ENCODE assay signal across 8 mouse cellular contexts in the genomic region with DNA sequence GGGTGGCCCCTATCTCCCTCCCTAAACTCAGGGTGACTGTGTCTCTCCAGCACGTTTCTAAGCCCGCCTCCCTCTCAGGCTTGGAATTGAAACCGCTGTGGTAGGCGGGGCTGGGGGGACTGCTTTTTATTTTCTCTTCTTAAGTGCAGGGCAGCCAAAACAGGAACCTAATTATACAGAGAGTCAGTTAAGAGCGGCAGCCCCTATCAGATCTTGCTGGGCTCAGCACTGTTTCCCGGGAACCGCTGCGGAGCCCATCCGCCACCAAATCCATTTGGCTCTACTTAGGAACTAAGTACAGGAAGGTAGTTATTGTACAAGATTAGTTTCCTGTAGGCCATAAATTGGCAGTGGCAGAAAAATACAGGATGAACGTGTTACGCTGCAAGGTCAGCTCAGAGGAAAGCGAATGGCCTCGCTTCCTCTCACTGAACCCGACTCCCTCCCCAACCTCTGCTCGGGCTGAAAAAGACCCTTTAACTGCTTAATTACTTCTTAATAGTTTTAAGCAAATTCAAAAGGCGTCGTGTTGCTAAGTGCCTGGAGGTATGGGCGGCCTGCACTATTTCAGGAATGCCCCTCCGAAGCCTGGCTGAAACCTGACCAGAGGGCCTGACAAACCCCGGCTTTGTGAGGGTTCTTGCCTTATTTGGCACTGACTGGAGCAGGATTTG.
DNase-seq lines count a peak whose midpoint lies in the region; ATAC-seq and TF ChIP-seq lines count a peak whose summit lies in the region.

No protein-coding gene starts in this region.

- peak overlapping the region; percentile 33 for H3K4me2 ChIP-seq in forebrain, embryonic 15.5 days (replicated peaks)
- peak overlapping the region; percentile 29 for H3K4me2 ChIP-seq in hindbrain, embryonic 13.5 days
- H3K4me2 ChIP-seq in limb, embryonic 13.5 days (replicated peaks): peak overlapping the region; percentile 53
- H3K4me2 ChIP-seq in midbrain, embryonic 13.5 days (replicated peaks): peak overlapping the region; percentile 29

- no peak overlapping the region; the same call in 1 of the 2 replicates for H3K9ac ChIP-seq in forebrain, embryonic 15.5 days (replicated peaks)
- H3K9ac ChIP-seq in hindbrain, embryonic 13.5 days: 0 out of 2 replicates have a peak overlapping the region, but pooled peaks have one; percentile 6
- H3K9ac ChIP-seq in limb, embryonic 13.5 days: peak overlapping the region; percentile 45; the same call in 1 of the 2 replicates
- no peak overlapping the region for H3K9ac ChIP-seq in midbrain, embryonic 13.5 days (replicated peaks)

- TF ChIP-seq CTCF in layer of hippocampus, adult 2 months (conservative IDR thresholded peaks at IDR 0.05): no peak

- H3K27ac ChIP-seq in layer of hippocampus, adult 2 months: peak overlapping the region; percentile 65
- H3K27ac ChIP-seq in forebrain, embryonic 15.5 days (replicated peaks): peak overlapping the region; percentile 69
- peak overlapping the region; percentile 75 for H3K27ac ChIP-seq in hindbrain, embryonic 13.5 days
- peak overlapping the region; percentile 97 for H3K27ac ChIP-seq in limb, embryonic 13.5 days
- H3K27ac ChIP-seq in midbrain, embryonic 13.5 days: peak overlapping the region; percentile 15; the same call in 1 of the 2 replicates

- H3K4me3 ChIP-seq in layer of hippocampus, adult 2 months: peak overlapping the region; percentile 3; the same call in 1 of the 2 replicates
- H3K4me3 ChIP-seq in forebrain, embryonic 15.5 days: peak overlapping the region; percentile 10; the same call in 1 of the 2 replicates
- H3K4me3 ChIP-seq in hindbrain, embryonic 13.5 days: no peak overlapping the region
- H3K4me3 ChIP-seq in limb, embryonic 13.5 days: no peak overlapping the region
- H3K4me3 ChIP-seq in midbrain, embryonic 13.5 days (replicated peaks): no peak overlapping the region

- DNase-seq in layer of hippocampus, adult 2 months (ENCODE audit: low spot score in 2 of 2): no peak
- no peak for DNase-seq in layer of hippocampus, adult 8-10 months (ENCODE audit: low spot score in 2 of 2)
- peak; percentile 30 for DNase-seq in adrenal gland, adult 8-10 months
- DNase-seq in thymus, postnatal 36 days: peak; percentile 29 to 30

- WGBS in forebrain, embryonic 15.5 days: 2% methylated on average over 20 of the region's 20 CpGs
- WGBS in hindbrain, embryonic 13.5 days: 2% methylated on average over 20 of the region's 20 CpGs
- under 1% methylated on average over 20 of the region's 20 CpGs for whole genome bisulfite sequencing in limb, embryonic 13.5 days
- WGBS in midbrain, embryonic 13.5 days: 2% methylated on average over 20 of the region's 20 CpGs

- no peaks in the 10 kb centered on the region for H3K36me3 ChIP-seq in forebrain, embryonic 15.5 days
- no peaks in the 10 kb centered on the region for H3K36me3 ChIP-seq in hindbrain, embryonic 13.5 days
- H3K36me3 ChIP-seq in limb, embryonic 13.5 days: no peaks in the 10 kb centered on the region
- no peaks in the 10 kb centered on the region for H3K36me3 ChIP-seq in midbrain, embryonic 13.5 days

- H3K27me3 ChIP-seq in forebrain, embryonic 15.5 days: no peaks in the 10 kb centered on the region
- peaks cover 25% of the 10 kb centered on the region for H3K27me3 ChIP-seq in hindbrain, embryonic 13.5 days
- H3K27me3 ChIP-seq in limb, embryonic 13.5 days: 0 out of 2 replicates have a peak, but pooled peaks cover 2% of the 10 kb centered on the region
- peaks cover 26% of the 10 kb centered on the region; the same call in 1 of the 2 replicates for H3K27me3 ChIP-seq in midbrain, embryonic 13.5 days

- peak; percentile 51 for ATAC-seq in forebrain, embryonic 15.5 days (replicated peaks)
- ATAC-seq in hindbrain, embryonic 13.5 days (ENCODE audit: low FRiP score): peak; percentile 18; the same call in 1 of the 2 replicates
- peak; percentile 55 for ATAC-seq in limb, embryonic 13.5 days (ENCODE audit: low FRiP score, low read depth)
- ATAC-seq in midbrain, embryonic 13.5 days: peak; percentile 15; the same call in 1 of the 2 replicates

- H3K9me3 ChIP-seq in forebrain, embryonic 15.5 days: no peaks in the 10 kb centered on the region
- no peaks in the 10 kb centered on the region for H3K9me3 ChIP-seq in hindbrain, embryonic 13.5 days
- no peaks in the 10 kb centered on the region for H3K9me3 ChIP-seq in limb, embryonic 13.5 days
- H3K9me3 ChIP-seq in midbrain, embryonic 13.5 days: no peaks in the 10 kb centered on the region

- peaks cover 70% of the 10 kb centered on the region for H3K4me1 ChIP-seq in forebrain, embryonic 15.5 days
- peaks cover 76% of the 10 kb centered on the region for H3K4me1 ChIP-seq in hindbrain, embryonic 13.5 days (replicated peaks)
- H3K4me1 ChIP-seq in limb, embryonic 13.5 days: peaks cover 77% of the 10 kb centered on the region
- H3K4me1 ChIP-seq in midbrain, embryonic 13.5 days (replicated peaks): peaks cover 85% of the 10 kb centered on the region

Comparison
In these comparisons a context has a peak if more than half of its experiments do, and no peak if none do; other contexts are left out.
1. DNase-seq: peak in adrenal gland, adult 8-10 months (single experiment) and thymus, postnatal 36 days (2 of 2); none in layer of hippocampus, adult 2 months (0 of 2) and layer of hippocampus, adult 8-10 months (0 of 2).
2. H3K27ac ChIP-seq: peak in every context shown above with its lines; median percentile 97 in limb, embryonic 13.5 days; 75 in hindbrain, embryonic 13.5 days; 69 in forebrain, embryonic 15.5 days; 65 in layer of hippocampus, adult 2 months; 15 in midbrain, embryonic 13.5 days.
3. H3K4me3 ChIP-seq: peak in layer of hippocampus, adult 2 months (single experiment) and forebrain, embryonic 15.5 days (single experiment); none in hindbrain, embryonic 13.5 days (single experiment), limb, embryonic 13.5 days (single experiment) and midbrain, embryonic 13.5 days (single experiment).
4. H3K9ac ChIP-seq: peak in hindbrain, embryonic 13.5 days (single experiment) and limb, embryonic 13.5 days (single experiment); none in forebrain, embryonic 15.5 days (single experiment) and midbrain, embryonic 13.5 days (single experiment).
5. Peak in every context shown above with its lines, with median percentiles within 50 percentile points of each other: ATAC-seq and H3K4me2 ChIP-seq.